Mouse (Mus musculus): Measurements from ENCODE around the gene Tln2.

Gene Tln2

GRCm38 (mm10) chr9:67546650-67547049, 12.9 kb downstream of the Tln2 start:
- DNase-seq (ENCODE audit: low spot score), result no peak

- DNase-seq (ENCODE audit: low spot score), result no peak
These were observed 13.7 kb downstream of the Tln2 start for GRCm38 (mm10) chr9:67545794-67546193.

DNA sequence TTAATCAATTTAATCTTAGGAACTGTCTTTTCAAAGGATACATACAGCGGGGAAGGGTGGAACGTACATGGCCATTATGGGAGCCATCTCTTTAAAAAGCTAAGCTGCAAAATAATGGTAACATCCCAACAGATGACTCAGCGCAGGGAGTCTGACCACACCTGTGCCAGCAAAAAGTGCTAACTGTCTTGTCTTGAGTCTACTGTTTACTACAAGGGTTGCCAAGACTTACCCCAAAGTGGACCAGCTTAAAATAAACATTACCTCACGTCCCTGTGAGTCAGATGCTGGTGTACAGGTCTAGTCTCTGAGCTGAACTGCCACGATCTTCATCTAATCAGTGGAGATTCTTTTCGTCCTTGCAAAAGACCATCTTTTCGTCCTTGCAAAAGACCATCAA, 14.7 kb downstream of the Tln2 start:
- no peak for DNase-seq (ENCODE audit: low spot score)

DNA sequence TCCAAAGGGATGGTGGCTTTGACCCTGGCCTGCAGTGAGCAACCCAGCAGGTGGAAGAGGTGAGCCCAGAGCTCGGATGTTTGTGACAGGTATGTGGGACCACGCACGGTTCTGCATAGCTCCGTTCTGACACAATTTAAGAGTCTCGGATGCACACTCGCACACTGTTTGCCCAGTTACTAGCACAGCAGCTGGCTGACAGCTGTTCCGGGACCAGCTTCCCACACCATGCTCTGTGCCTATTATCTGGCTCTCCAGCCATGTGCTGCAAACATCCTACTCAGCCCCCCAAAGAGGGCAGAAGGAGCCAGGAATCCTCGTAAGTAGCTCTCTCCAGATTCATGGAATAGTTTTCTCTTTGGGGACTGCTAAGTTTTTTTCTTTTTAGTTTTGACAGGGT, 17.6 kb downstream of the Tln2 start:
- no peak for DNase-seq (ENCODE audit: low spot score)

- DNase-seq (ENCODE audit: low spot score), result no peak
These were observed 19.5 kb downstream of the Tln2 start for GRCm38 (mm10) chr9:67539776-67540706.

- DNase-seq (ENCODE audit: low spot score), result no peak
These were observed 25.1 kb downstream of the Tln2 start for GRCm38 (mm10) chr9:67534420-67534819.

- DNase-seq (ENCODE audit: low spot score), result no peak
These were observed 26.2 kb downstream of the Tln2 start for GRCm38 (mm10) chr9:67533260-67533659.

- DNase-seq (ENCODE audit: low spot score), result no peak
These were observed 26.9 kb downstream of the Tln2 start for GRCm38 (mm10) chr9:67532631-67533030.

DNA sequence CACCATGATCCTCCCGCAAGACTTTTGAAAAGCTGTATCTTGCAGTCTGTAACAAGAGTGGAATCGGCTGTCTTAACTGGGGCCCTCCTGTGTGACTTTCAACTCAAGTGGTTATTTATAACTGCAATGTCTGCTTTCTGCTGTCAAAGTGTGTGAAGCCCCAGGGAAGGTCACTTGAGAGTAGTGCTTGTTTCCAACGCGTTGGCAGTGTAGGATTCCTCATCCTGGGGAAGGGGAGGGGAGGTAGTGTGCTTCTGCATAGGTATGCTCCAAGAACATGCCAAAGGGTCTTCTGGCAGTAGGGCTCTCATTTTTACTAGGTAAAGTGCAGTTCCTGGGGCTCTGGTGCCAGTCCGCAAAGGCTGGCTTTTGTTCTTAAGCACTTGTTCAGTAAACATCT, 29.9 kb downstream of the Tln2 start:
- no peak for DNase-seq (ENCODE audit: low spot score)

- no peak for DNase-seq (ENCODE audit: low spot score)
These were observed 31.8 kb downstream of the Tln2 start for GRCm38 (mm10) chr9:67527726-67528125.

- DNase-seq (ENCODE audit: low spot score), result no peak
These were observed 37.8 kb downstream of the Tln2 start for GRCm38 (mm10) chr9:67521736-67522135.

- no peak for DNase-seq (ENCODE audit: low spot score)
These were observed 50.0 kb downstream of the Tln2 start for GRCm38 (mm10) chr9:67509510-67509909.

GRCm38 (mm10) chr9:67504669-67505260, 54.7 kb downstream of the Tln2 start:
- no peak for DNase-seq (ENCODE audit: low spot score)

- no peak for DNase-seq (ENCODE audit: low spot score)
These were observed 57.7 kb downstream of the Tln2 start for GRCm38 (mm10) chr9:67501801-67502200.

- no peak for DNase-seq (ENCODE audit: low spot score)
These were observed 63.1 kb downstream of the Tln2 start for GRCm38 (mm10) chr9:67496368-67496767.

DNA sequence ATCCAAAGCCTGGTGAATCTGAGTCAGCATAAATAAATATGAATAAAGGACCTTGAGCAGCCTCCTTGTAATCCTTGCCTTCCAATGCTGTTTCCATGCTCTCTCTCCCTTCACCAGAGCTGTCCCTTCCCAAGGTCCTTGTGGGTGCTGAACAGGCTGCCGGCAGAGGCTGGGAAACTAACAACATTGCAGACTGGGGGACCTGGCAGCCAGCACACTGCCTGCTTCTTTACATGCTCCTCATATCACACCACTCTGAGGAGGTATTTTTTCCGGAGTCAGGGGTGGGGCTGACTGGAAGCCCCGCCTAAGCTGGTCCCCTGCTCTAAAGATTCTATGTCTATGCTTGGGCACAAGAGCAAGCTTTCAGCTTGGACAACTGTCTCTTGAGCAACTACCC, 64.2 kb downstream of the Tln2 start:
- no peak for DNase-seq (ENCODE audit: low spot score)

DNA sequence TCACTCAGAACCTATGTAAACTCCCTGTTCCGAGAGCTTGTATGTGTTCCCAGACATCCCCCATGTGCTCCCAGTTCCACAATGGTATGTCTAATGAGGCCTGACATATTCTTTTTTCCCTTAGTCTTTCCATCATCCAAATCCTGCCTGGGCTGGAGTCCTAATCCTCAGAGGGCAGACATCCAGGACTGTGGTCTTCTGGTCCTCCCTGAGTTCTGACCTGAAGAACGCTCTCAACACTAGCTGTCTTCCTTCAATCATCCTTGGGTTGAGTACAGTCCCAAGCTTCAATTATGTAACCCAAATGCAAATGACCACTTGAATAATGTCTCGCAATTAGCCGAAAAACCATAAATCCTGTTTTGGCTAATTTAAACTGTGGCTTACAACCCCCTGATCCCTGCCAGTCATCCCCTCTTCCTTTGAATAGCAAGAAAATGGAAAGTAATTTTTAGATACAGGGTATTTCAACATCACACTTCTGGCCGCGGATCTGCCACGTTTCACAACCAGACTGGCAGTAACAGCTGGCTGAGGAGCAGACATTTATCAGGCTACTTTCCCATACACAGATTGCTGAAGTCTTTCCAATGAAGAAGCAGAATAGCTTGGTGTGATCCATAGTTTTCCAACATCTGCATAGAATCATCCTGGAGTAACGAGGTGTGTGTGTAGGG, 65.5 kb downstream of the Tln2 start:
- no peak for DNase-seq (ENCODE audit: low spot score)

- DNase-seq (ENCODE audit: low spot score), result no peak
These were observed 70.1 kb downstream of the Tln2 start for GRCm38 (mm10) chr9:67489370-67489769.

DNA sequence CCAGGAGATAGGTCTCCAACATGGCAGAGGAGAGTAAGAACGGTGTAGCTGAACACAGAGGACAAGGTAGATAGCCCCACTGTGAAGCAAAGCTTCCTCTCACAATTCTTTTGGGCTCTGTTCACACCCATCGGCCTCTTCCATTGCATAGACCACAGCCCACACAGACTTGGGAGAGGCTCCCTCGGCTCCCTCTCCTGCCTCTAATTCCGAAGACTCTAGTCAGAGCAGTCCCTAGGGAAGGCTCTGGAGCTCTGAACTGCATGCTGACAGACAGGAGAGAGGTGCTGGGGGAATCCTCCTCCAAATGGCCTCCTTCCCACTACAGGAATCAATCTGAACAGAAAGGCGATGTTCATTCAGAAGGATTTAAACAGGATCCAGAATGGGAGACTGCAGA, 72.9 kb downstream of the Tln2 start:
- DNase-seq (ENCODE audit: low spot score), result no peak

DNA sequence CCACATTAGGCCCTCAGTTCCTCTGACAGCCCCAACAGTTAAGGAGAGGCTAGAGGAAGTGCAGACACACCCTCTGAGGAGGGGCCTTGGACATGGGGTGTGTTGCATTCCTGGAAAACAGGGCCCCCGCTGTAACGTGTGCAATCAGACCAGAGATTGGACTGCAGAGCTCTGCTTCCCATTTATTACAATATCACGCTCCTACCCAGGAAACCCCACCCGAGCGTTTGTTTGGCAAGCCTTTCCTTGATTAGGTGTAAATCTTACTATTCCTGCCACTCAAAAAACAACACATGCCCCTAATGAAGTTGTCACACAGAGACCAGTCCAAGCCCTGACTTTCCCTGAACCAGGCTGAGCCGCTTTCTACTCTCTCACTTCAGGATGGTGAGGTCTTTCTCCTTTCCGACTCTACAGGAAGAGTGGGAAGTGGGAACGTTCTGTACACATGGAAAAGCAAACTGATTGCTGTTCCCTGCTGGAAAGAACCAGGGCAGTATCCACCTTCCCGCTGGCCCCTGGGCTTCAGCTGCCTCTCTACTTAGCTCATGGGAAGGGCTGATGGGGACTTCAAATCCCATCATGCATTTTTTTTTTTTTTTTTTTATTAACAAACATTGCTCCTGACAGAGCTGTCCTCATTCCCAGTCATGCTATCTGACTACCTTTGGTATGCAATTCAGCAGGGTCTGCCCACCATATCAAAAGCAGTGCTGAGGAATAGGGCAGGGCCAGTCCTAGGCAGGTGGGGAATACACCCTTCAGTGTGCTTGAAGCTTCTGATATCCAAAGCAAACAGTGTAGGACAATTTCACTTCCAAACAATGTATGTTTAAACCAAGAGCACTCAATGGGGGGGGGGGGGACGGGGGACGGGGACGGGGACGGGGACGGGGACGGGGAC, 74.1 kb downstream of the Tln2 start:
- no peak for DNase-seq (ENCODE audit: low spot score)

GRCm38 (mm10) chr9:67482277-67482676, 77.2 kb downstream of the Tln2 start:
- no peak for DNase-seq (ENCODE audit: low spot score)

DNA sequence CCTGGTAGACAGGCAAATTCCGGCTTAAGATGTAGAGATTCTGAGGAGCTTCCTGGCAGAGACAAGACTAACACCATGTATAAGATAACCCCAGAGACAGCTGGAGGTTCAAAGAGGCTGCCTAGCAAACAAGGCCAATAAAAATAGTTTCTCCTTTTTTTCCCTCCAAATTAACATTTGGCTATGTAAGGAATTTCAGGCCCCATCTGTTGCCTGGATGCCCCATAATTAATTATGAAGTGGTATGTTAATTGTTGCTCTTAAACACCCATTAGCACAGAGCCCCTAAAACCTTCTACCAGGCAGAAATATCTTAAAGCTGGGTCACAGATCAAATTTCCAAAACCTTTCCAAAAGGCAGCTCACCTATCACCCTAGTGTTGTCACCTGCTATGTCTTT, 77.7 kb downstream of the Tln2 start:
- DNase-seq (ENCODE audit: low spot score), result no peak
